Mouse (Mus musculus) neural tube, embryonic 11.5 days (tissue): ENCODE data around the gene Lingo3. TPM values are rescaled to one million over a fixed set of nuclear protein-coding genes. Genes with fewer than 3 reads are reported as not detected.
A peak's percentile ranks its signal among the peaks of the same experiment; 100 is the strongest.

ENCODE experiments used
- ATAC-seq: fragments of 200-750 bp; cut with Nextera tagmentation; 2 replicates; pipeline ENCODE4 v1.8.0; 2017; ENCODE audit warnings: moderate number of reproducible peaks, mild to moderate bottlenecking, moderate TSS enrichment, moderate library complexity; ENCODE audit not compliant: insufficient read depth, low FRiP score, low TSS enrichment
- DNase-seq: peaks from one replicate; pipeline ENCODE4 v3.0.0-alpha.2; 2015; ENCODE audit warnings: low spot score
- H3K27ac ChIP-seq: fragments of 300-500 bp; sonication (generic); 2 replicates; pipeline ENCODE4 v1.5.1; 2014; ENCODE audit warnings: low read depth, mild to moderate bottlenecking, low read length
- H3K27me3 ChIP-seq: fragments of 300-500 bp; sonication (generic); 2 replicates; pipeline ENCODE4 v1.6.1; 2014; ENCODE audit warnings: mild to moderate bottlenecking, low read length, mixed read lengths; ENCODE audit not compliant: control insufficient read depth, insufficient read depth
- H3K36me3 ChIP-seq: fragments of 300-500 bp; sonication (generic); 2 replicates; pipeline ENCODE4 v1.6.1; 2014; ENCODE audit warnings: mild to moderate bottlenecking, low read length, moderate library complexity, mixed read lengths; ENCODE audit not compliant: control insufficient read depth, insufficient read depth
- H3K4me1 ChIP-seq: fragments of 300-500 bp; sonication (generic); 2 replicates; pipeline ENCODE4 v1.6.1; 2014; ENCODE audit warnings: low read length, mixed read lengths; ENCODE audit not compliant: control insufficient read depth, insufficient read depth
- H3K4me2 ChIP-seq: fragments of 300-500 bp; sonication (generic); 2 replicates; pipeline ENCODE4 v1.6.1; 2014; ENCODE audit warnings: low read depth, mild to moderate bottlenecking, moderate library complexity
- H3K4me3 ChIP-seq: fragments of 300-500 bp; sonication (generic); 2 replicates; pipeline ENCODE4 v1.5.1; 2014; ENCODE audit warnings: low read depth, low read length
- H3K9ac ChIP-seq: fragments of 300-500 bp; sonication (generic); 2 replicates; pipeline ENCODE4 v1.6.1; 2014; ENCODE audit warnings: mild to moderate bottlenecking, low read length
- H3K9me3 ChIP-seq: fragments of 300-500 bp; sonication (generic); 2 replicates; pipeline ENCODE4 v1.6.1; 2016; ENCODE audit warnings: low read length; ENCODE audit not compliant: control insufficient read depth
- WGBS: fragments of 180-500 bp; shearing (Covaris S2); extraction: QIAGEN DNeasy Blood & Tissue Kit; methylation state at CpG from one replicate; pipeline ENCODE4 v1.1.7; 2014; 5-methylcytosine and 5-hydroxymethylcytosine counted together
- polyA plus RNA-seq: library from polyadenylated mRNA; unstranded; fragments of >200 nt; fragmentation: Nextera tagmentation; extraction: Ambion mirVana; gene quantifications from 2 replicates; pipeline ENCODE4 v1.2.1, GENCODE M21; 2014

Gene Lingo3
- 0.40 and 0.66 TPM in 2 replicates for polyA plus RNA-seq

- no peaks in the 10 kb centered on the region; the same call in 1 of the 2 replicates for H3K4me1 ChIP-seq
- WGBS: 3% methylated on average over 49 of the region's 51 CpGs
- peak within 1 kb of the TSS; percentile 36 for H3K4me3 ChIP-seq
- H3K27ac ChIP-seq: no peak within 1 kb of the TSS
- no peaks in the 10 kb centered on the region for H3K9me3 ChIP-seq
- ATAC-seq: no peak
- peak within 1 kb of the TSS; percentile 43 for H3K9ac ChIP-seq
- peaks cover 35% of the 10 kb centered on the region for H3K27me3 ChIP-seq
- no peaks in the 10 kb centered on the region for H3K36me3 ChIP-seq
- H3K4me2 ChIP-seq: peak within 1 kb of the TSS; percentile 53
- DNase-seq: peak; percentile 52
These were observed at the start of gene Lingo3 for GRCm38 (mm10) chr10:80843931-80844547. TSS of gene Lingo3 (minus strand) at chr10:80844039.

- no peak overlapping the region for H3K9ac ChIP-seq
- no peak overlapping the region for H3K27ac ChIP-seq
- no peaks in the 10 kb centered on the region for H3K4me1 ChIP-seq
- no peaks in the 10 kb centered on the region for H3K36me3 ChIP-seq
- ATAC-seq: no peak
- H3K9me3 ChIP-seq: no peaks in the 10 kb centered on the region
- no peak overlapping the region for H3K4me3 ChIP-seq
- no peak for DNase-seq
- H3K4me2 ChIP-seq: no peak overlapping the region
- WGBS: 75% methylated on average over 11 of the region's 11 CpGs
- H3K27me3 ChIP-seq: peaks cover 4% of the 10 kb centered on the region; the same call in 1 of the 2 replicates
These were observed 43.3 kb upstream of the Lingo3 start for GRCm38 (mm10) chr10:80887181-80887580.

- Histone ChIP-seq H3K9ac (no peak overlapping the region), H3K27me3 (no peaks in the 10 kb centered on the region), H3K27ac (no peak overlapping the region), H3K4me3 (no peak overlapping the region), H3K36me3 (no peaks in the 10 kb centered on the region), H3K4me1 (no peaks in the 10 kb centered on the region), H3K9me3 (no peaks in the 10 kb centered on the region), H3K4me2 (no peak overlapping the region)
- WGBS: 26% methylated on average over 10 of the region's 10 CpGs
- ATAC-seq (no peak), DNase-seq (peak; percentile 64)
These were observed 37.5 kb upstream of the Lingo3 start for GRCm38 (mm10) chr10:80881301-80881700.

GRCm38 (mm10) chr10:80880901-80881300 is 37.1 kb upstream of the Lingo3 start:
- no peaks in the 10 kb centered on the region for H3K4me1 ChIP-seq
- whole genome bisulfite sequencing: 71% methylated on average over 2 of the region's 2 CpGs
- H3K27ac ChIP-seq: no peak overlapping the region
- H3K36me3 ChIP-seq: no peaks in the 10 kb centered on the region
- H3K9me3 ChIP-seq: no peaks in the 10 kb centered on the region
- ATAC-seq: no peak
- H3K27me3 ChIP-seq: no peaks in the 10 kb centered on the region
- no peak overlapping the region for H3K4me2 ChIP-seq
- H3K9ac ChIP-seq: no peak overlapping the region
- no peak overlapping the region for H3K4me3 ChIP-seq
- no peak for DNase-seq

- DNase-seq (peak; percentile 67), ATAC-seq (0 out of 2 replicates have a peak, but pooled peaks have one; percentile 48)
- Histone ChIP-seq H3K4me2 (no peak overlapping the region), H3K36me3 (no peaks in the 10 kb centered on the region), H3K9ac (no peak overlapping the region), H3K27me3 (no peaks in the 10 kb centered on the region), H3K9me3 (no peaks in the 10 kb centered on the region), H3K4me1 (no peaks in the 10 kb centered on the region), H3K27ac (no peak overlapping the region), H3K4me3 (no peak overlapping the region)
- 24% methylated on average over 5 of the region's 5 CpGs for WGBS
These were observed 36.3 kb upstream of the Lingo3 start for GRCm38 (mm10) chr10:80880131-80880641.

GRCm38 (mm10) chr10:80876594-80876993 is 32.8 kb upstream of the Lingo3 start:
- no peak overlapping the region for H3K9ac ChIP-seq
- no peaks in the 10 kb centered on the region for H3K9me3 ChIP-seq
- no peak overlapping the region for H3K4me3 ChIP-seq
- WGBS: 23% methylated on average over 3 of the region's 3 CpGs
- no peaks in the 10 kb centered on the region for H3K27me3 ChIP-seq
- no peak overlapping the region for H3K4me2 ChIP-seq
- H3K27ac ChIP-seq: no peak overlapping the region
- H3K36me3 ChIP-seq: no peaks in the 10 kb centered on the region
- no peaks in the 10 kb centered on the region for H3K4me1 ChIP-seq
- ATAC-seq (no peak), DNase-seq (no peak)

- H3K4me1 ChIP-seq: no peaks in the 10 kb centered on the region
- no peak overlapping the region for H3K9ac ChIP-seq
- H3K4me3 ChIP-seq: no peak overlapping the region
- no peaks in the 10 kb centered on the region for H3K9me3 ChIP-seq
- H3K4me2 ChIP-seq: no peak overlapping the region
- peak; percentile 60 for DNase-seq
- no peak overlapping the region for H3K27ac ChIP-seq
- H3K27me3 ChIP-seq: no peaks in the 10 kb centered on the region
- 30% methylated on average over 5 of the region's 5 CpGs for WGBS
- no peak for ATAC-seq
- no peaks in the 10 kb centered on the region for H3K36me3 ChIP-seq
These were observed 32.2 kb upstream of the Lingo3 start for GRCm38 (mm10) chr10:80876028-80876427.

GRCm38 (mm10) chr10:80874035-80874434 is 30.2 kb upstream of the Lingo3 start:
- H3K4me1 ChIP-seq: no peaks in the 10 kb centered on the region
- H3K27me3 ChIP-seq: no peaks in the 10 kb centered on the region
- no peaks in the 10 kb centered on the region for H3K36me3 ChIP-seq
- DNase-seq (no peak), ATAC-seq (no peak)
- no peak overlapping the region for H3K4me2 ChIP-seq
- WGBS: 76% methylated on average over 9 of the region's 9 CpGs
- H3K9me3 ChIP-seq: no peaks in the 10 kb centered on the region
- no peak overlapping the region for H3K9ac ChIP-seq
- H3K27ac ChIP-seq: no peak overlapping the region
- no peak overlapping the region for H3K4me3 ChIP-seq

- H3K4me3 ChIP-seq: no peak within 1 kb of the TSS
- no peaks in the 10 kb centered on the region for H3K36me3 ChIP-seq
- no peak for ATAC-seq
- no peak within 1 kb of the TSS for H3K9ac ChIP-seq
- no peak for DNase-seq
- H3K4me2 ChIP-seq: no peak within 1 kb of the TSS
- H3K27ac ChIP-seq: no peak within 1 kb of the TSS
- no peaks in the 10 kb centered on the region for H3K4me1 ChIP-seq
- H3K27me3 ChIP-seq: no peaks in the 10 kb centered on the region
- H3K9me3 ChIP-seq: no peaks in the 10 kb centered on the region
- WGBS: 34% methylated on average over 9 of the region's 9 CpGs
These were observed 27.7 kb upstream of the Lingo3 start, which contains the start of gene Tmprss9 for GRCm38 (mm10) chr10:80871581-80871980. TSS of gene Tmprss9 (plus strand) at chr10:80871848.
